Mouse (Mus musculus): ENCODE data around the gene Hist1h4a.
"Not testable (repeated sequence)": the region's sequence is repeated elsewhere in the genome, so short reads cannot be mapped to it uniquely, and the experiment has no call there.

Gene Hist1h4a

GRCm38 (mm10) chr13:23768834-23769397 is 7.9 kb upstream of the Hist1h4a start:
- no peak for TF ChIP-seq NANOG (IDR thresholded peaks at IDR 0.05; ENCODE audit: borderline replicate concordance, low read length)
- no peak for TF ChIP-seq CTCF (conservative IDR thresholded peaks at IDR 0.05; ENCODE audit: low read length)
- no peak for TF ChIP-seq POU5F1 (IDR thresholded peaks at IDR 0.05; ENCODE audit: borderline replicate concordance, low read length)
- H3K4me3 ChIP-seq (replicated peaks; ENCODE audit: low read length) = no peak overlapping the region
- H3K4me1 ChIP-seq (replicated peaks; ENCODE audit: low read depth, low read length) = peaks cover 54% of the 10 kb centered on the region
- no peaks in the 10 kb centered on the region for H3K36me3 ChIP-seq (ENCODE audit: insufficient read depth, low read length)
- no peaks in the 10 kb centered on the region for H3K27me3 ChIP-seq (ENCODE audit: insufficient read depth, low read length)
- no peaks in the 10 kb centered on the region for H3K9me3 ChIP-seq (ENCODE audit: low read length)

GRCm38 (mm10) chr13:23766772-23767171 is 5.7 kb upstream of the Hist1h4a start:
- Histone ChIP-seq H3K27me3 (ENCODE audit: insufficient read depth, low read length) (no peaks in the 10 kb centered on the region), H3K9me3 (ENCODE audit: low read length) (no peaks in the 10 kb centered on the region), H3K4me3 (replicated peaks; ENCODE audit: low read length) (no peak overlapping the region), H3K4me1 (replicated peaks; ENCODE audit: low read depth, low read length) (peaks cover 40% of the 10 kb centered on the region), H3K36me3 (ENCODE audit: insufficient read depth, low read length) (no peaks in the 10 kb centered on the region)
- TF ChIP-seq CTCF (conservative IDR thresholded peaks at IDR 0.05; ENCODE audit: low read length) (no peak), NANOG (IDR thresholded peaks at IDR 0.05; ENCODE audit: borderline replicate concordance, low read length) (no peak), POU5F1 (IDR thresholded peaks at IDR 0.05; ENCODE audit: borderline replicate concordance, low read length) (no peak)

- Histone ChIP-seq H3K4me1 (replicated peaks; ENCODE audit: low read depth, low read length) (peaks cover 28% of the 10 kb centered on the region), H3K36me3 (ENCODE audit: insufficient read depth, low read length) (no peaks in the 10 kb centered on the region), H3K9me3 (ENCODE audit: low read length) (no peaks in the 10 kb centered on the region), H3K27me3 (ENCODE audit: insufficient read depth, low read length) (no peaks in the 10 kb centered on the region), H3K4me3 (replicated peaks; ENCODE audit: low read length) (peak overlapping the region; percentile 79)
- TF ChIP-seq CTCF (conservative IDR thresholded peaks at IDR 0.05; ENCODE audit: low read length) = no peak
- no peak for TF ChIP-seq POU5F1 (IDR thresholded peaks at IDR 0.05; ENCODE audit: borderline replicate concordance, low read length)
- TF ChIP-seq NANOG (IDR thresholded peaks at IDR 0.05; ENCODE audit: borderline replicate concordance, low read length) = no peak
These were observed 4.1 kb upstream of the Hist1h4a start for GRCm38 (mm10) chr13:23765172-23765513.

GRCm38 (mm10) chr13:23764324-23765171 is 3.5 kb upstream of the Hist1h4a start:
- H3K4me3 ChIP-seq (replicated peaks; ENCODE audit: low read length) = peak overlapping the region; percentile 79
- H3K4me1 ChIP-seq (replicated peaks; ENCODE audit: low read depth, low read length) = peaks cover 32% of the 10 kb centered on the region
- no peaks in the 10 kb centered on the region for H3K36me3 ChIP-seq (ENCODE audit: insufficient read depth, low read length)
- H3K9me3 ChIP-seq (ENCODE audit: low read length) = no peaks in the 10 kb centered on the region
- H3K27me3 ChIP-seq (ENCODE audit: insufficient read depth, low read length) = no peaks in the 10 kb centered on the region
- TF ChIP-seq POU5F1 (IDR thresholded peaks at IDR 0.05; ENCODE audit: borderline replicate concordance, low read length) (no peak), CTCF (conservative IDR thresholded peaks at IDR 0.05; ENCODE audit: low read length) (no peak), NANOG (IDR thresholded peaks at IDR 0.05; ENCODE audit: borderline replicate concordance, low read length) (no peak)

GRCm38 (mm10) chr13:23763586-23764323 is 2.7 kb upstream of the Hist1h4a start, which contains the start of gene Hist1h1a:
Gene Hist1h1a, plus strand, starts transcription at chr13:23763666.
- TF ChIP-seq POU5F1 (IDR thresholded peaks at IDR 0.05; ENCODE audit: borderline replicate concordance, low read length) = no peak
- TF ChIP-seq CTCF (conservative IDR thresholded peaks at IDR 0.05; ENCODE audit: low read length) = no peak
- TF ChIP-seq NANOG (IDR thresholded peaks at IDR 0.05; ENCODE audit: borderline replicate concordance, low read length) = no peak

GRCm38 (mm10) chr13:23763242-23763585 is 2.2 kb upstream of the Hist1h4a start:
- no peaks in the 10 kb centered on the region for H3K36me3 ChIP-seq (ENCODE audit: insufficient read depth, low read length)
- TF ChIP-seq CTCF (conservative IDR thresholded peaks at IDR 0.05; ENCODE audit: low read length) = no peak
- no peak for TF ChIP-seq NANOG (IDR thresholded peaks at IDR 0.05; ENCODE audit: borderline replicate concordance, low read length)
- TF ChIP-seq POU5F1 (IDR thresholded peaks at IDR 0.05; ENCODE audit: borderline replicate concordance, low read length) = no peak
- H3K9me3 ChIP-seq (ENCODE audit: low read length) = no peaks in the 10 kb centered on the region
- peak overlapping the region; percentile 79 for H3K4me3 ChIP-seq (replicated peaks; ENCODE audit: low read length)
- H3K27me3 ChIP-seq (ENCODE audit: insufficient read depth, low read length) = no peaks in the 10 kb centered on the region
- H3K4me1 ChIP-seq (replicated peaks; ENCODE audit: low read depth, low read length) = peaks cover 46% of the 10 kb centered on the region

More at GRCm38 (mm10) chr13:23763586-23764323, 2.7 kb upstream of the Hist1h4a start, which contains the start of gene Hist1h1a:
- Histone ChIP-seq H3K9me3 (ENCODE audit: low read length) (no peaks in the 10 kb centered on the region), H3K4me1 (replicated peaks; ENCODE audit: low read depth, low read length) (peaks cover 40% of the 10 kb centered on the region), H3K36me3 (ENCODE audit: insufficient read depth, low read length) (no peaks in the 10 kb centered on the region), H3K4me3 (replicated peaks; ENCODE audit: low read length) (peak within 1 kb of the TSS; percentile 79), H3K27me3 (ENCODE audit: insufficient read depth, low read length) (no peaks in the 10 kb centered on the region)

GRCm38 (mm10) chr13:23761871-23762821 is 1.1 kb upstream of the Hist1h4a start, which contains the start of gene Hist1h3a:
Gene Hist1h3a, minus strand, starts transcription at chr13:23762386.
- Histone ChIP-seq H3K4me3 (replicated peaks; ENCODE audit: low read length) (peak within 1 kb of the TSS; percentile 79), H3K4me1 (replicated peaks; ENCODE audit: low read depth, low read length) (peaks cover 51% of the 10 kb centered on the region)
- not testable (repeated sequence) for H3K27me3 ChIP-seq (ENCODE audit: insufficient read depth, low read length); H3K9me3 ChIP-seq (ENCODE audit: low read length); H3K36me3 ChIP-seq (ENCODE audit: insufficient read depth, low read length)
